Mouse (Mus musculus) inflammation-experienced regulatory T-cells, adult 6 months (primary cell): ENCODE results near the gene Flt3l. TPM values are rescaled to one million over a fixed set of nuclear protein-coding genes. Genes with fewer than 3 reads are reported as not detected.
"Not testable (repeated sequence)": the region's sequence is repeated elsewhere in the genome, so short reads cannot be mapped to it uniquely, and the experiment has no call there.

Experiments
- ATAC-seq: one replicate; pipeline ENCODE4 v1.8.0; 2017
- polyA plus RNA-seq, 3 experiments: library from polyadenylated mRNA; unstranded; fragments of 100-300 nt; shearing (Covaris generic); gene quantifications; one replicate each; pipeline ENCODE4 v1.2.1; 2017

The Flt3l gene
- polyA plus RNA-seq, 3 experiments from 2014 or later, result 70.2 to 108 (median 97.6) TPM

- ATAC-seq, result no peak
Observed at GRCm38 (mm10) chr7:45122561-45123185, 13.6 kb downstream of the Flt3l start.

DNA sequence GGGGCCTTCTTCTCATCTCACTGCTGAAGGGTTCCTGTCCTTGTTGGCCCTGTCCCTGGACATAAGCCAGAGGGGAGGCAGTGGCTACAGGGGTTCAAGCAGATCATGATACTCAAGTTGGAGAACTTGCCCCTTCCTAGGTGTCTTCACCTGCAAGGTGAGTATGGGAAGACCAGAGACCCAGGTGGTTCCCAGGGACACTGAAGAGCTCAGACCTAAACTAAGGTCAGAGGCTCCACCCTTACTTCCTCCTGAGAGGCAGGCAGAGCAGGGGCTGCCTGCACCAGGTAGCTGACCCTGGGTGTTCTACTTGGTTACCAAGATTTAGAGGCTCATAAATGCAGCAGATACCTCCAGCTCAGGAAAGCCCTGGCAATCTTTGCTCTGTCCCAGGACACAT, 14.3 kb downstream of the Flt3l start:
- no peak for ATAC-seq

GRCm38 (mm10) chr7:45121404-45121803, 14.8 kb downstream of the Flt3l start:
- peak; percentile 64 for ATAC-seq

DNA sequence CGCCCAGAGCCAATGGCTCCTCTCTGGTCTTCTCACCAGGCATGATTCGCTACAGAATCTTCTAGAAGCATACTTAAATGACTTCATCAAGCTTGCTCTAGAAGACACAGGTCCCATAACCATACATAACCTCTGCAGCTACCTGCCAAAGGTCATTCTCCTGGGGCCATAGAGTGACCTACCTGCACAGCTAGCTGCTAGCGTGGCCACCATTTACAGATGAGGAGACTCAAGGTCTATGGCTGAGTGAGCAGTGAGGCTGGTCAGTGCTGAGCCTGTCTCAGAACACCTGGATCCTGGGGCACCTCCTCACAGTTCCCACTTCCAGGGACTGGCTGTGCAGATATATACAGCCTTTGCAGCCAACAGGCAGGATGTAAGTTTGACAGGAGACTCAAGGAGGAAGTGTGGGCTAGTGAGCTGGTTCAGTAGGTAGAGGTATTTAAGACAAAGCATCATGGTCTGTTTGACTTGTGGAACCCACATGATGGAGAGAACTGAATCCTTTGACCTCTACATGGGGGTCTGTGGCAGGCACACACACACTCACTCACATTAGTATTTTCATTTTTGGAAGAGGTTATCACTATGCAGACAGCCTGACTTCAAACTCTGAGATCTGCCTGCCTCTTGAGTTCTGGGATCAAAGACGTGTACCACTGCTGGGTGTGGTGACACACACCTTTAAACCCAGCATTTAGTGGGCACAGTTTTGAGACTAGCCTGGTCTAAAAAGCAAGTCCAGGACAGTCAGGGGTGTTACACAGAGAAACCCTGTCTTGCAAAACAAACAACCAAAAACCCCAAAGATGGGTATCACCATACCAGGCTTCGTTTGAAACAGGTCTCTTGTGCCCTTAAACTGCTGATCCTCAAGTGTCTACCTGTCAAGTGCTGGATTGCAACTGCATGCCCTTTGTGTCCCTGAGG, 16.2 kb downstream of the Flt3l start:
- ATAC-seq, result no peak

DNA sequence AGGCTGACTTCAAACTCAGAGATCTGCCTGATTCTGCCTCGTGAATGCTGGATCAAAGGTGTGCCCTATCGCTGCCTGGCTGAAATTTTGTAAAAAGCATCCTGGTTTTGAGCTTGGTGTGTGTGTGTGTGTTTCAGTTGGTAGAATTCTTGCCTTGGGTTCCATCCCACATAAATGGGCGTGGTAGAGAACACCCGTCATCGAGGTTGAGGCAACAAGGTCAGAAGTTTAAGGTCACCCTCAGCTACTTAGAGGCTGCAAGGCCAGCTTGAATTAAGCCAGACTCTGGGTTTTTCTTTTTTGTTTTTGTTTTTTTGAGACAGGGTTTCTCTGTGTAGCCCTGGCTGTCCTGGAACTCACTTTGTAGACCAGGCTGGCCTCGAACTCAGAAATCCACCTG, 17.9 kb downstream of the Flt3l start:
- no peak for ATAC-seq

DNA sequence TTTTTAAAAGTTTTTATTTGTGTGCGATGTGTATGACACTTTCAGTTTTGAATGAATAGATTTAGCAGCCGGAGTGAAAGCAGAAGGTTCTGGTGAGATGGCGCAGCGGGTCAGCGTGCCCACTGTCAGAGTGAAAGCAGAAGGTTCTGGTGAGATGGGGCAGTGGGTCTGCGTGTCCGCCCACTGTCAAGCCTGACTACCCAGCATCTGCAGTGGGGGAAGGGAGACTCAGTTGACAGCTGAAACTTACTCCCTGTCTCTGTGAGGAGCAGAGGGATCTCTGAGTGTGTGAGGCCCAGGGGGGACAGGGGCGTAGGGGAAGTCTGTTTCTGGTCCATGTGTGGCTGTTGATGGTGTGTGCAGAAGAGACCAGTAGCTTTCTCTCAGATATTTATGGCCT, 18.7 kb downstream of the Flt3l start:
- no peak for ATAC-seq

- no peak for ATAC-seq
Observed at GRCm38 (mm10) chr7:45113476-45113875, 22.8 kb downstream of the Flt3l start.

DNA sequence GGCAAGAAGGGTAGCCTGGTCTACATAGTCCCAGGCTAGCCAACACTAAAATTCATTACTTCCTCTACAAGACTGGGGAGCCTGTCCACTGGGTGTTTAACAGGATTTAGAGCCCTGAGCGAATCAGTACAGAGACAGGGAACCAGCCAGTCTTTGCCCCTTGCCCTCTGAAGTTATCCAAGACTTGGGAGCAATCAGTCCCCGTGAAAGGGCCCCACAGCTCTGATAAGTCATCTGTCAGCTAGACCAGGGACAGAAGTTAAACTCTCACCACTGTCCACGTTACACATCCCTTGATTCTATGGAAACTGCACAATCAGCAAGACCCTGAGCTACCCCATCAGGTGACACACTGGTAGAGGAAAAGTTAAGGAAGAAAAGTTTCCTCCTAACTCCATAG, 23.7 kb downstream of the Flt3l start:
- no peak for ATAC-seq

- no peak for ATAC-seq
Observed at GRCm38 (mm10) chr7:45111940-45112339, 24.3 kb downstream of the Flt3l start.

- not testable (repeated sequence) for ATAC-seq
Observed at GRCm38 (mm10) chr7:45110089-45110488, 26.1 kb downstream of the Flt3l start.

GRCm38 (mm10) chr7:45107052-45107645, 29.1 kb downstream of the Flt3l start:
- no peak for ATAC-seq

GRCm38 (mm10) chr7:45106441-45106840, 29.8 kb downstream of the Flt3l start:
- no peak for ATAC-seq

DNA sequence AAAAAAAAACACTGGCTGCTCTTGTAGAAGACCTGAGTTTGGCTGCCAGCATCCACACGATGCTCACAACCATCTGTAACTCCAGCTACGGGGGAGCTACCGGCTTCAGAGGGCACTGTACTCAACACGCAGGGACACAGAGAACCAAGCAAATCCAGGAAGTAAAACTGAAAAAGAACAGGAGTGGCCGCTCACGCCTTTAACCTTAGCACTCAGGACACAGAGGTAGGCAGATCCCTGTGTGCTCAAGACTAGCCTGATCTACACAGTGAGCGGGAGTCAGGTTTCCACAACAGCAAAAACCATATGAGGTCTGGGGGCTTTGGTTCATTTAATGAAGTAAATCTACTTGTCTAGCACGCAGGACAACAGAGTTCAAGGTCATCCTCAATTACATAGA, 30.7 kb downstream of the Flt3l start:
- no peak for ATAC-seq

GRCm38 (mm10) chr7:45104941-45105340, 31.3 kb downstream of the Flt3l start:
- ATAC-seq, result no peak

DNA sequence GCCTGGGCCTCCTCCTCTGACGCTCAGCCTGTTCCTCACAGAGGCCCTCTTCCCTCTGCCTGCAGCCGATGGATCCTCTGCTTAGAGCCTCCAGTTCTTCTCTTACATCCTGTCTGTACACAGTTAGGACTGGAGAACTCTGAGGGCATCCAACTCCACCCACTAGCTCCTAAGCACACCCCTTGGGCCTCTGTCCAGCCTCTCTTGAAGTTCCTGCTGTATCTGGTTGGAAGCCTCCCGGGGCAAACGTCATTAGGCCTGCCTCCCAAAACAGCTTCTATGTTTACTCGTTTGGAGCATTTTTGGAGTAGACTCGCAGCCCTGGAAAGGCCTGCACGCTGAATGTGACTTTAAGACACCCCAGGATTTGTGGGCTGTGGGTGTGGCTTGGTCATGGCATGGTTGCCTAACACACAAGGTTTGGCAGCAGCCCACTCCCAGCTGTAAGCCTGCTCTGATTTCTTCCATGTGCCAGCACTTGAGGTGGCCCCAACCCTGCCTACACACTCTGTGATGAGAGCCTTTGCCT, 32.5 kb downstream of the Flt3l start, which contains the start of gene Fcgrt:
Gene Fcgrt (minus strand): TSS at position 200 of the 529 bp plus-strand sequence.
- ATAC-seq, result no peak

GRCm38 (mm10) chr7:45102940-45103585, 33.2 kb downstream of the Flt3l start:
- ATAC-seq, result no peak

GRCm38 (mm10) chr7:45102441-45102840, 33.8 kb downstream of the Flt3l start:
- no peak for ATAC-seq

DNA sequence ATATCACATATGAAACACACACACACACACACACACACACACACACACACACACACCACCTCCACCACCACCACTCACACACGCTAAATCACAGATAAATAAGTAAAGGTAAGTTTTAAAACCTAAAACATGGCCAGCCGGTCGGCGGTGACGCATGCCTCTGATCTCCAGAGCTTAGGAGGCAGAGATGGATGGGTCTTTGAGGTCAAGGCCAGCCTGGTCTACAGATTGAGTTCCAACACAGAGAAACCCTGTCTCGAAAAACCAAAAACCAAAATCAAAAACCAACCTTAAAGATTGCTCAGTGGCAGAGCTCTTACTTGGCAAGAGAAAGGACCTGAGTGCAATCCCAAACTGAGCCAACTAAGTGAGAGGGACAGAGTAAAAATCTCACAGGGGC, 36.2 kb downstream of the Flt3l start:
- ATAC-seq, result no peak

GRCm38 (mm10) chr7:45098541-45099240, 37.5 kb downstream of the Flt3l start:
- no peak for ATAC-seq

- no peak for ATAC-seq
Observed at GRCm38 (mm10) chr7:45097479-45097878, 38.8 kb downstream of the Flt3l start.

- not testable (repeated sequence) for ATAC-seq
Observed at GRCm38 (mm10) chr7:45095965-45096364, 40.3 kb downstream of the Flt3l start.

DNA sequence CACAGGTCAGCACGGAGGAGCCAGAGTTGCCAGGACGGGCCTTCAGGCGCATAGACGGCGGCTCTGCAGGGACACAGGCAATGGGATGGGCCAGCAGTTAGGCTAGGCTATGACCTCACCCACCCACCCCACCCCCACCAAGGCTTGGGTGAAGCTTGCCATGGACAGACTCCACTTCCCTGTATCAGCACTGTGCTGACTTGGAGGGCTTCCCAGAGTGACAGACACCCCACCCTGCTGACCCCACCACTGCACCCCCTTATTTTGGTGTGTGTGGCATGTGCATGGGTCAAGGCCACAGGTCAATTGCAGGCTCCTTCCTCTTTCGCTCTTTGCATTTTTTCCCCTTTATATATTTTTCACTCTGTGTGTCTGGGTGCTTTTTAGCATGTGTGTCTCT, 40.9 kb downstream of the Flt3l start:
- ATAC-seq, result no peak
